Mouse (Mus musculus): ENCODE results near the gene Nap1l1.
A peak's percentile ranks its signal among the peaks of the same experiment; 100 is the strongest.
"Not testable (repeated sequence)": the region's sequence is repeated elsewhere in the genome, so short reads cannot be mapped to it uniquely, and the experiment has no call there.

Nap1l1 gene

DNA sequence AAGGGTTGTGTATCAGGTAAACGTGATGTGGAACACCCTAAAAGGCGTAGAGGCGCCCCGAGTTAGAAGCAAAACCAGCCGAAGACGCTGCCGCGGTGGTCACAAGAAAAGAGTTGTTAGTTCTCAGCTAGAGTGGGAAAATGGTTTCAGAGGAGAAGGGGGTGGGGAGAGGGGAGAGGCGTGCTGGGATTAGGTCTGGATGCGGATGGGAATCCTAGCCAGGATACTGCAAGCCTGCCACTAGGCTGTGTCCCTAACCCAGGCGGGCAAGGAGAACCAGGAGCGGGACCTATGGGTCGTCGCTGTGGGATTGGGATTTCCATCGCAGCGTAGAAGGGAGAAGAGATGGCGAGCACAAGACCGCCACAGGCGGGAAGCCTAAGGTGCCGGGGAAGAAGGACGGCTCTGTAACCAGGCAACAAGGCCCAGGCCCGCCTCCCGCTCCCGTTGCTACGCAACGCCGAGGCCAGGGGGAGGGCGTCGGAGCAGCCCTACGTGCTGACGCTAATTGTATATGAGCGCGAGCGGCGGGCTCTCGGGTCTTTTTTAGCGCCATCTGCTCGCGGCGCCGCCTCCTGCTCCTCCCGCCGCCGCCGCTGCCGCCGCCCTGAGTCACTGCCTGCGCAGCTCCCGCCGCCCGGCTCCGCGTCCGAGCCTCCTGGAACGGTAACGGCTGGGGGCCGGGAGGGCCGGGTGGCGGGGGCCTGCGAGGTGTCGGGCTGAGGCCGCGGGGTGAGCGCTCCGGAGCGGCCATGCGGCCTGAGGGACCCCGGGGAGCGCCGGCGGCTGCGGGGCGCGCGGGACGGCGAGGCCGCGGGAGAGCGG, at the start of gene Nap1l1:
Gene Nap1l1 (plus strand): TSS at position 538 of the 825 bp plus-strand sequence.
- peak; percentile 94 for DNase-seq

DNA sequence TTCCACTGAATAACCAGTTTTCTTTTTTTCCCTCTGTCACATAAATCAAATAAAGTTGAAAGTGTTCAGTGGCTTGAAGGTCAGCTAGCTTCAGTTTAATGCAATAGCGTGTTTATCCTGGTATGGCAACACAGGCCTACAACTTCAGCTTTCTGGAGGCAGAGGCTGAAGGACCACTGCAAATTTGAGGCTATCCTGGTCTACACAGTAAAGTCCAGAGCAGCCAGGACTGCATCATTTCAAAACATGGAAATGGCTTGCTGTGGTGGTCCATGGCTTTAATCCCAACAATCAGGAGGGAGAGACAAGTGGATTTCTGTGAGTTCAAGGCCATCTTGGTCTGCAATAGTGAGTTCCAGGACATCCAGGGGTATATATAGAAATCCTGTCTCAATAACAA, 46.5 kb upstream of the Nap1l1 start:
- DNase-seq, result no peak

DNA sequence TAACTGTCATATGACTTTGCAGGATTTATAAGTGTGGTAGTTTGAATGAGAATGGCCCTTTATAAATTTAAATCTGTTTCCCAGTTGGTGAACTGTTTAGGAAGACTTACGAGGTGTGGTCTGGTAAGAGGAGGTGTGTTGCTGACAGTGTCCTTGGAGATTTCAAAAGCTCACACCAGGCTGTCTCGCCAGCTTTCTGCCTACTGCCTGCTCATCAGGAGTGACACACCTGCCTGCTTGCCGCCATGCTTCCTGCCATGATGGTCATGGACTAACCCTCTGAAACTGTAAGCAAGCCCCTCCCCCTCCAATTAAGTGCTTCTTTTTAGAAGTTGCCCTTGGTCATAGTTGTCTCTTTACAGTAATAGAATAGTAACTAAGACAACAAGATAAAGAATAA, 39.5 kb upstream of the Nap1l1 start:
- no peak for DNase-seq

DNA sequence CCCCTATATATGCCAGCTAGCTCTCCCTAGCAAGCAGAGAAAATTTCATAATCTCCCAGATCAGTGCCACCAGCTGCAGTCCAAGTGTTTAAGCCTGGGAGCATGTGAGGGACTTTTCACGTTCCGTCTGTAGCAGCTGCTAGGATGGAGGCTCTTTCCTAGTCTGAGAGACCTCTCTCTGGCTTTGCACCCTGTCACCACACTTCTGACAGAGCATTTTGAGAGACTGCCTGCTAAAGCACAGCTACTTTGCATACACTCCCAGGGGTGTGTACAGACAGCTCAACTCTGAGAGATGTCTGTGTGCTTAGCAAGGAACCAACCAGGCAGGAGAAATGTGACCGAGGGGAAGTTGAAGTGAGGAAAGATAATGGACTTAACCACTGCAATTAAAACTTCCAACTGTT, 32.0 kb upstream of the Nap1l1 start:
- no peak for DNase-seq

DNA sequence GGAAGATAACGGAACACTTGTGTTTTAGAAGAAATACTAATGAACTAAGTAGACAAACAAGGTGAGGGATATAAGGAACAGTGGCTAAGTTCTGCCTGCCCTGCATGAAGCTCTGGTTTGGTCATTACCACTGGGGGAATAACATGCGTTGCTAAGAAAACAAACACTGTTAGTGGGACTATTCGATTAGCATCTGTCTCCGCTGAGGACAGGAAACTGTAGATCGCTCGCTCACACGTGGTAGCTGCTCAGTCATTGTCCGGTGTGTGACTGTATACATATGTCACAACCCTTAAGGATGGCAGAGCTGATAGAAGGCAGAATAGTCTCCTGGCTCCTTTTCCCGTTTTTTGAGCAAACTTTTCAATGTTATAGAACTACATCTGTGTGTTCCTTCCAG, 28.8 kb upstream of the Nap1l1 start:
- no peak for DNase-seq

DNA sequence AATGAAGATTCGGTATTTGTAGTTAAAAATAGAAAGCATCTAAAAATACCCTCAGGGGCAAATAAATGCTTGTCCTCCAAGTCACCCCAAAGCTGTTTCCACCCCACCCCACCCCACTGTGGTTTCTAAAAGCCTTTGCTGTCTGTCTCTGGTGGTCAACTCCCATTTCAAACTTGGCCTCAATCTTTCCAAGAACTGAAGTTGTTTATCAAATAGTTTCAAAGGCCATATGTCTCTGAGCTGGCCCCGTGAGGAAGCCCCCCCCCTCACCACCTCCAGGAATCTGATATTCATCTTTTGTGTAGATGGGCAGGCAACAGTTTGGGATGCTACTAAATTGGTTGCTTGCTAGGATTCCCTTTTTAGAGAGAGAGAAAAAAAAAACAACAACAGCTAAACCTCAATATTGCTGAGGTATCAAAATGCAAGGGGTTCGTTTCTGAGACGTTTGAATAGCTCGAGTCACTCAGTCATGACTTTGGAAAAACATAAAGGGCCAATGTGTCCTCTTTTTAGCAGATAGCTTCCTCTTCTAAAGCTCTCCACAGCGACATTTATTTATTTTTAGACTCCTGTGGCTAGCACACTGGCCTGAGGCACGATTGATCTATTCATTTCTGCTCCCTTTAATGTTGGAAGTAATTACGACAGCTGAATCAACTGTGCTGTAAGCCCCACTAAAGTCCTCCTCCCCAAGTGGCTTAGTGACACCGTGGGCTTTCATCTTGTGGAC, 26.9 kb upstream of the Nap1l1 start:
- no peak for DNase-seq

DNA sequence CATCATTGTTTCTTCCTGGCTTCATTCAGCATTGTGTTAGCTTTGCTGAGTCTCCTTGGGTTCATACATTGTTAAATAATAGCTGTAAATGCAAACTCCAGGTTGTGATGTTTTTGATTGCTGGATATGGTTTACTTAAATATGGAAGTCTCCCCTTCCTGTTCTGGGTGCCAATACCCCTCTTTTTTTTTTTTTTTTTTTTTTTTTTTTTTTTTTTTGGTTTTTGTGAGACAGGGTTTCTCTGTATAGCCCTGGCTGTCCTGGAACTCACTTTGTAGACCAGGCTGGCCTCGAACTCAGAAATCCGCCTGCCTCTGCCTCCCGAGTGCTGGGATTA, 26.4 kb upstream of the Nap1l1 start:
- not testable (repeated sequence) for DNase-seq

DNA sequence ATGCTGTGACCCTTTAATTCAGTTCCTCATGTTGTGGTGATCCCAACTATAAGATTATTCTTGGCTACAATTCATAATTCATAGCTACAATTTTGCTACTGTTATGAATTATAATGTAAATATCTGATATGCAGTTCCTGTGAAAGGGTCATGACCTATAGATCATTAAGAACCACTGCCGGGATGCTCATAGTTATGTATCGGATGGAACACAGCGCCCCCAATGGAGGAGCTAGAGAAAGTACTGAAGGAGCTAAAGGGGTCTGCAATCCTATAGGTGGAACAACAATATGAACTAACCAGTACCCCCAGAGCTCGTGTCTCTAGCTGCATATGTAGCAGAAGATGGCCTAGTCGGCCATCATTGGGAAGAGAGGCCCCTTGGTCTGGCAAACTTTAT, 23.4 kb upstream of the Nap1l1 start:
- not testable (repeated sequence) for DNase-seq

DNA sequence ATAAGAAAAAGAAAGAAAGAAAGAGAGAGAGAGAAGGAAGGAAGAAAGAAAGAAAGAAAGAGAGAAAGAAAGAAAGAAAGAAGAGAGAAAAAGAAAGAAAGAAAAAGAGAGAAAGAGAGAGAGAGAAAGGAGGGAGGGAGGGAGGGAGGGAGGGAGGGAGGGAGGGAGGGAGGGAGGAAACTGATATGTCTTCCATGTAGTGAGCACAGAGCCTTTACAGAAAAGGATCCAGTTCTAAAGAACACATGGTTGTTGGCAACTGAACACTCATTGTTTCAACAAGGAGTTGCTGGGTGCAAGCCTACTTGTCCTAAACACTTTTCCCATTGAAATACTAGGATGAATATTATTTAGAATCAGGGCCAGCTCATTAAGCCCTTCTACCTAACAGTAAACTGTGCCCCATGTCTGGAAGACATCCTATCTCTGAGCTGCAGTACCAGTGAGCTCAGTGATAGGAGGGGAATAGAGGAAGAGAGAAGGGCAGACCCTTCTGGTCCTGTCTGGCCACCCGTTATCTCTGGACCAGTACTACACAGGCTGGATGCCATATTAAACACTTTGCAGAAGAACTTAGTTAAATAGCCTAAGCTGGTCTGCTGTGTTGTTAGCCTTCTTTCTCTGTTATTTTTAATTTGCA, 21.2 kb upstream of the Nap1l1 start:
- no peak for DNase-seq

DNA sequence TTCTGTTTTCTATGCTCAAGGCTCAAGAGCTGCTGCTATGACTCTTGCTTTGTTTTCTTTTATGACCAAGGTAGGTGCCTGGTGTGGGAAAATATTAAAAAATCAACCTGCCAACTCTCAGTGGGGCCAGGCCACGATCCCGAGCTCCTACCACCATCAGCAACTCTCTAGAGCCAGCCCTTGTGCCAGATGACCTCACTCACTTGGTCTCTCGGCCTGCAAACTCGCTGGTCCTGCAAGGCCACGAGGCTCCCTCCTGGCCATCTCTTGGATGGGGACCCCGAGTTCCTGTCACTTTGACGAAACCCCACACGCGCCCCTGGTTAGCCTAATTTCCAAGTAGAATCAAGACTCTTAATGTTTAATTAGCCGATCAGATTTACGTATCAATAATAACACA, 20.6 kb upstream of the Nap1l1 start:
- no peak for DNase-seq

DNA sequence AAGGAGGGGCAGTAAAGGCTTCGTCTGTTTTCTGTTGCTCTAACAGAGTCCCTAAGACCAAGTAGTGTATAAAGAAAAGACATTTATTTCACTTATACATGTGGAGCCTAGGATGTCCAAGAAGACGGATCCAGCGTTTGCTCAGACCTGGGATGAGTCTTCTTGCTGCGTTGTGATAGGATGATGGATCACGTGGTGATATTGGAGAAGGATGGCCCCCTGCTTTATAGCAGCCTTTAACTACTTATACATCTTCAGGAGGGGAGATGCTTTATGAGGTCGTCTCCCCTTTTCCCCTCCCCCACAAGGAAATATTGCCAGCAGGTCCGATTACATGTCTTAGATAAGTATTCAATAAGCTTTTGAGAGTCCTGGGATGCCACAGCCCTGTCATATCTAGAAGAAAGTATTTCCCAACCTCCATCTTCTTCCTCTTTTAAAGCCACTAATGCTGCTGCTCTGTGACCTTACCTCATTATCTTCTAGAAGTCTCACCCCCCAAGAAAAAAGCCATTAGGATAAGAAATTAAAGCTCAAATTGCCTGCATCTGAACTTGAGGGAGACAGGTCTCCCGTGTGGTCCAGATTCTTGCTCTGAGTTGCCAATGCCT, 18.2 kb upstream of the Nap1l1 start:
- DNase-seq, result no peak

DNA sequence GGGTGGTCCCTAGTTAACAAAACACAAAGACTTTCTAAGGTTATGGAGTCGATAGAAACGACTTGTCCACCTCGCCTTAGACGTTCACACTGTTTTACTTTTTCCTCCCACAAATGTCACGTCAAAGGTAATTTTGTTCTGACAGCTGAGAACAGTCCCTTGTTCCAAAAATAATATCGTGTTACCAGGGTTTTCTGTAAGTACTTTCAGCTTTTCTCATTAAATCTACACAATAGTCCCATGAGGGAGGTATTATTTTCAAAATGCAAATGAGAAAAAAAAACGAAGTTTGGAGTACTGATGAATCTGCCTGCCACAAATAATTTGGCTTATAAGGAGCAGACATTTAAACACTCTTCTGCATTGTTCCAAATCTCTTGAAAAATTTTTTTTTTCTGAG, 14.9 kb upstream of the Nap1l1 start:
- DNase-seq, result no peak

DNA sequence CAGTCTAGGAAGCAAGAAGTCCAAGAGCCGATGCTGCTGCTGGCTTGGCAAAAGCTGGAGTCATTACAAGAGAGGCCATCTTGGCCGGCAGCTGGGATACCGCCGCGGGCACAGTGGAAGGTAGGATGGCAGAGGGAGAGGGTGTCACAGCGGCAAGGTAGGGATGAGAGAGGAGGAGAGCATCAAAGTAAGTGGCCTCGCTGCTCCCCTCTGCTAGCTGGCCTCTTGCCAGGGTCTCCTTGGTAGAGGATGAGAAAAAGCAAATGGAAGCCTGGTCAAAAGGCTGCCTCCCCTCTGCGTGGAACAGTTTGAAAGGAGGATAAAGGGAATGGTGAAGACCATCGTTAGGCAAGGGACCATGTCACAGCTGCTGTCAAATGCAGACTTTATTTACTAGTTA, 14.0 kb upstream of the Nap1l1 start:
- DNase-seq, result peak; percentile 23

DNA sequence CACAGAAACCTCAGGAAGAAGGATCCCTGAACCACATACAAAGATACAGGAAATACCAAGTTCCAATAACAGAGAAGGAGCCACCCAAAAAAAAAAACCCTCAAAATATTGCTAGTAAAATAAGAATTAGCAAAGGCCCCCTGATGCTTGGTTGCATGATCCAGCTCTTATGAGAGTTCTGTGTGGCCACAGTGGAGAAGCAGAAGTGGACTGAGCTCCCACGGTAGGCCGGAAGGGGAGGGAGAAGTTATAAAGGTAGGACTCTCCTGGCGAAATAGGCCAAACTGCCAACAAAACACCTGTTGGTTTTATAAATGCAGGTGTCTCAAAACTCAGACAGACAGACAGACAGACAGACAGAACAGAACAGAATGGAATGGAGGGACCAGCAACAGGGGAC, 13.1 kb upstream of the Nap1l1 start:
- DNase-seq, result no peak

DNA sequence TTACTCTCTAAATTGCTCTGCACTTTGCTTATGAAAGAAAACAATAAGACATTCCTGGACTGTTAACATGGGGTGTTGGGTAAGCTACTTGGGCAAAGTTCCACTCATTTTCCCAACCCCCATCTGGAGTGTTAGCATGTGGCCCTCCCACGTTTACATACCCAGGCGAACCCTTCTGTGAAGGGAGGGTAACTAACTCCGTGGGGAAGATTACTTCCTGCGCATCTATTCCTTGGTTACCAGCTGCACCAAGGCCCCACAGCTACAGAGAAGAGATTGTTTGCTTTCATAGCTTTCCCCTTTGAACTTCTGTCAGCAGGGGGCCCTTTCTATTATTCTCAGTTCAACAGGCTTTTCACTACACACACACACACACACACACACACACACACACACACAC, 12.6 kb upstream of the Nap1l1 start:
- no peak for DNase-seq

DNA sequence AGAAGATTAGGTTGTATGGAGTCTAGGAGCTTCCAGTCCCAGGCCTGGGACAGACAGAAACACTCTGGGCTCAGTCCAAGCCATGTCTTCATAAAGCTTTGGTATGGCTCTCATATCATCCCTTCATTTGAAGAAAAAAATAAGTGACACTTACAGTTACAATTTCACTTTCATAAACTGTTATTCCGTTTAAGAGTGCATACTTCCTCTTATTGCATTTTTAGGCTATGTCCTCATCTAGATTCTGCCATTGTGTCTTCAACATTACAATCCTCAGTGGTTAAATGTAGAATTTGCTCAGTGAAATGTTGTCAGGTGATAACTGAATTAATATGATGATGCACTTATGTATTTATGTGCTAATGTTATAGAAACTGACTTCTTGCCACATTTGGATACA, 8.2 kb upstream of the Nap1l1 start:
- no peak for DNase-seq

DNA sequence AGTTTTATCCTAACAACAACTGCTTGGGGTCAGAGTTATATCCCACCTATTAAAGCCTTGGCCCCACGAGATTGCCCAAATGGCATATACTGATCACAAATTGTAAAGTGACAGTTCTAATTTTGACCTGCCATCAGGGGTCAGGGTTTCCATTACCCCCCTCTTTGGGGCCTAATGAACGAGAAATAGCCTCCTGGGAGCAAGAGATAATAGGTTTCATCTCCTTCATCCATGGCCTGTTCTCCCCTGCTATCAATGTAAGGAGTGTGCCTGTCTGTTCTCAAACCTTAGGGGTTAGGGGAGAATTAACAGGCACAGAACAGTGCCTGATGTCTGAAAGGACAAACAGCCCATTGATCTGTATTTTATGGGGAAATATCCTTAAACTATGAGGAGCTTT, 7.6 kb upstream of the Nap1l1 start:
- no peak for DNase-seq

DNA sequence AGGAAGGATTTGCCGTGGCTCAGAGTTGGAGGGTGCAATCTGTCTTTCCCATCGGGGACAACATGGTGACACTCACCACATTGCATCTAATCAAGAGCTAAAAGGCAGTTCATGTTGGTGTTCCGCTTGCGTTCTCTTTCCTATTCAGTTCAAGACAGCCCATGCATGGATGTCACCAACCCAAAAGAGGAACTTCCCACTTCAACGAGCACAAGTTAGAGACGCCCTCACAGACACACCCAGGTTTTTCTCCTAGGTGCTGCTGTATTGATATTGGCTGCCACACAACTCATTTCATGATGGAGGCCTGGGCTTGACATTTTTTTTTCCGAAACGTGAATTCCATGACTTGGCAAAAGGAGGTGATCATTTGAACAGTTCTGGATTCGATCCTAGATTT, 1.9 kb upstream of the Nap1l1 start:
- no peak for DNase-seq

DNA sequence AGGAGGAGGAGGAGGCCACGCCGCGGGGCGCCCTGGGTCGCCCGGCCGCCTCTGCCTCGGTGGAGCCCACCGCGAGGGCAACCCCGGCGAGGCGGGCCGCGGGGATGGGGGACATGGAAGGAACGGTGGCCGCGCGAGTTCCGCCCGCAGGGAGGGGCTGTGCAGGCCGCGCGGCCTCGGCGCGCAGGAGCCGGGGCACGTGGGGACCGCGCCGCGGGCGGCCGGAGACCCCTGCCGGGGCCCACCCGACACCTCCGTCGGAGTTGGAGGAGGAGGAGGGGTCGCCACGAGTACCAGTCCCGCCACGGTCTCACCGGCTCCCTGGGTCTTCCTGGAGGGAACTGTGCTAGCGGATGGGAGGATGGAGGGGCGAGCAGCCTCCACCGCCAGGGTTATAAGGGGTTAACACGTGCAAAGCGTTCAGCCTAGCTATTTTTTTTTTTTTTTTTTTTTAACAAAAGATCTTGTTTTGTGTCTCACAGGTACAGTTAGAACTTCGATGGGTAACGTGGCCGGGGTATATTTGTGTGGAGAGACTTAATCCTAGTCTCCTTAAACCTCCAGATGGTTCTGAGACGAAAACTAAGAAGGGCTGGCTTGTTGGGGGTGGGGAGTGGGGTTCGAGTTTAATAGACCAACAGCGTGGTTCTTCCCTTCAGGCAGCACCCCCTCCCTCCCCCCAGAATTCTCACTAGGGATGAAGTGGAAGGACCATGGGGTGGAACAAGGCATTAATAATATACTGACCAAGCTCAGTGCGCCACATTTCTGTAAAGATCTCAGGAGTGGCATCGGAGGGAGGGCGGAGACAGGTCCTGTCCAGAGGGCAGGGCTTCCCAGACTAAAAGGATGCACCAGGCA, 718 bp downstream of the Nap1l1 start:
- peak; percentile 59 for DNase-seq

DNA sequence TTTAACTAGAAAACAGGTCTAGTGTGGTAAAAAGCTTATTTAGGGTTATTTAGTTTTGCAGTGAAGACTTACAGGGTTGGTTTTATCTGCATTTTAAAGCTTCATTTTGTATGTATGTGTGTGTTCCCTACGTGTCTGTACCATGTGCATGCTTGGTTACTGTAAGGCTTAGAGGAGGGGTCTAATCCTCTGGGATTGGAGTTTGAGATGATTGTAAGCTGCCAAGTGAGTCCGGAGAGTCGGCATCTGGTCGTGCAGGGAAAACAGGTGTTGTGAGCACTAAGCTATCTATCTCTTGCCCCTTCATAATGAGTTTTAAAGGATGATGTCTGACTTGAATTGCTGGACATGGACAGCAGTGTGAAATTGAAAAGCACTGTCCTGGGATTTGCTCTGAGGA, 3.3 kb downstream of the Nap1l1 start:
- no peak for DNase-seq

DNA sequence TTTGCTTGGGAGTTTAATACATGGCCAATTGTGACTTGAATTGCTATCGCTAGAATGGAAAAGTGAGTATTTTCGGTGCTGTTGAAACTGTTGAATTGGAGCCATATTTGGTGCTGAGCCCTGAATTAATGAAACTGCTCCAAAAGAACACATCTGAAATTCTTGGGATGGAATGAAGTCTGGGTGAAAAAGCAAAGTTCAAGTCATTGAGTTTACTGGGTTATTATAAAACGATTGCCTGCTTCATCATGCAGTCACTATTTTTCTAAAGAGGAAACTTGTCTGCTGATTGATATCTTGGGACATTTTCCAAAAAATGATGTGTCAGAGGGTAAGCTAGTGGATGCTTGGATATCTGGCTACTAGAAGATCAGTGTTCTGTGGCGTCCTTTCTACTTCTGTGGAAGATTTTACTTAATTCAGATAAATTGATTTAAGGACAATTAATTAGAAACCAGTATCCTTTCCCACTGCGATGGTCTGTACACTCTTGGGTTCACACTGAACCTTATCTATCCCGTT, 4.0 kb downstream of the Nap1l1 start:
- no peak for DNase-seq

DNA sequence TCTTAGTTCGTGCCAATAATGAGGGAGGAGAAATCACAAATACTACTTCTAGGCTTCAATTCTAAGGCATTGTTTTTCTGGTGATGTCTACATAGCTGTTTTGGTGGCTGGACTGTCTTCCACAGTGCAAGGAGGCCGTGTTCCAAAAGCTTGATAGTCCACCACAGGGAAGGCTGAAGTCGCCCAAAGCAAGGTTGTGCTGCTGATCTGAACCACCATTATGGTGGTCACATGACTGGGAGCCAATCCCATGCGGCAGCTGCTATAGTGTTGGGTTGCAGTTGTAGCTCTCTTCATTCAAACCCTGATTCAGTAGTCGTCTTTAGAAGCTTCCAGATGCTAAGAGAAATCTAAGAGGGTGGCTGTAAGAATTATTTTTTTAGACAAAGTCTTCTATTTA, 6.6 kb downstream of the Nap1l1 start:
- no peak for DNase-seq

DNA sequence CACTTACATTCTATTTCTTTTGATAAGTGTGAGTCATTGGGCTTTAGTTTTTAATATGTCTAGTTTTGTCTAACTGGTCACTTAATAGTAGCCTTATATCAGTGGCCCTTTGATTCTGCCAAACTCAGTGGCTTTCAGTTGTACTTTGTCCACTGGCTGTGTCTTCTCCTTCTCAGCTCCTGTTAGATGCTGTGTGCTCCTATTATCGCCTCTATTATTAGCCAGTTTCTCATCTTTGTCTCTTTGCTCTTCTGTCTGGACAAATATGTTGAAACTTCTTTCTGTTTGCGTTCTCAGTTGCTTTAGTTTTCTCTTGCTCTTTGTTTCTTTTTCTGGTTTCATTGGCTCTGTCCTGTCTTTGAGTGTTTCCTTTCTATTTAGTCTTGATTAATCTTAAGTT, 9.6 kb downstream of the Nap1l1 start:
- no peak for DNase-seq
